Mouse (Mus musculus): ENCODE measurements around the gene Sfrp5. TPM values are rescaled to one million over a fixed set of nuclear protein-coding genes. Genes with fewer than 3 reads are reported as not detected.

The Sfrp5 gene
- polyA plus RNA-seq, 1 experiment from 2014 or later = 0.21 TPM

- H3K27ac ChIP-seq = no peak overlapping the region
- 25% methylated on average over 5 of the region's 5 CpGs for WGBS
- H3K9me3 ChIP-seq (replicated peaks) = no peaks in the 10 kb centered on the region
- DNase-seq (ENCODE audit: low spot score) = peak; percentile 80
- no peaks in the 10 kb centered on the region; the same call in 1 of the 2 replicates for H3K27me3 ChIP-seq (ENCODE audit: low read depth, poor library complexity, severe bottlenecking)
- peaks cover 38% of the 10 kb centered on the region for H3K36me3 ChIP-seq
- H3K4me1 ChIP-seq = 0 out of 2 replicates have a peak, but pooled peaks cover 3% of the 10 kb centered on the region
- H3K4me3 ChIP-seq = no peak overlapping the region
These were observed 11.6 kb downstream of the Sfrp5 start for GRCm38 (mm10) chr19:42190494-42190893.

- H3K27me3 ChIP-seq (ENCODE audit: low read depth, poor library complexity, severe bottlenecking) = no peaks in the 10 kb centered on the region
- H3K36me3 ChIP-seq = peaks cover 45% of the 10 kb centered on the region
- DNase-seq (ENCODE audit: low spot score) = no peak
- 91% methylated on average over 4 of the region's 4 CpGs for WGBS
- no peak overlapping the region for H3K27ac ChIP-seq
- H3K4me3 ChIP-seq = no peak overlapping the region
- H3K9me3 ChIP-seq (replicated peaks) = no peaks in the 10 kb centered on the region
- H3K4me1 ChIP-seq = 0 out of 2 replicates have a peak, but pooled peaks cover 3% of the 10 kb centered on the region
These were observed 12.3 kb downstream of the Sfrp5 start for GRCm38 (mm10) chr19:42189735-42190134.

- H3K4me3 ChIP-seq = no peak overlapping the region
- H3K4me1 ChIP-seq = no peaks in the 10 kb centered on the region
- WGBS = 68% methylated on average over 6 of the region's 6 CpGs
- H3K27ac ChIP-seq = no peak overlapping the region
- no peaks in the 10 kb centered on the region for H3K9me3 ChIP-seq (replicated peaks)
- DNase-seq (ENCODE audit: low spot score) = no peak
- H3K36me3 ChIP-seq = peaks cover 64% of the 10 kb centered on the region
- H3K27me3 ChIP-seq (ENCODE audit: low read depth, poor library complexity, severe bottlenecking) = no peaks in the 10 kb centered on the region
These were observed 19.4 kb downstream of the Sfrp5 start for GRCm38 (mm10) chr19:42182673-42183072.

GRCm38 (mm10) chr19:42179356-42179755 lies 22.7 kb downstream of the Sfrp5 start:
- Histone ChIP-seq H3K27ac (no peak overlapping the region), H3K4me3 (no peak overlapping the region), H3K9me3 (replicated peaks) (no peaks in the 10 kb centered on the region), H3K4me1 (no peaks in the 10 kb centered on the region), H3K36me3 (peaks cover 44% of the 10 kb centered on the region), H3K27me3 (ENCODE audit: low read depth, poor library complexity, severe bottlenecking) (no peaks in the 10 kb centered on the region)
- WGBS = 92% methylated on average over 14 of the region's 14 CpGs
- DNase-seq (ENCODE audit: low spot score) = no peak

- no peaks in the 10 kb centered on the region for H3K27me3 ChIP-seq (ENCODE audit: low read depth, poor library complexity, severe bottlenecking)
- H3K9me3 ChIP-seq (replicated peaks) = no peaks in the 10 kb centered on the region
- H3K36me3 ChIP-seq = peaks cover 26% of the 10 kb centered on the region
- no peak for DNase-seq (ENCODE audit: low spot score)
- no peak overlapping the region for H3K4me3 ChIP-seq
- no peak overlapping the region for H3K27ac ChIP-seq
- no peaks in the 10 kb centered on the region for H3K4me1 ChIP-seq
- 93% methylated on average over 2 of the region's 2 CpGs for WGBS
These were observed 24.6 kb downstream of the Sfrp5 start for GRCm38 (mm10) chr19:42177461-42177860.

GRCm38 (mm10) chr19:42176841-42177240 lies 25.2 kb downstream of the Sfrp5 start:
- Histone ChIP-seq H3K9me3 (replicated peaks) (no peaks in the 10 kb centered on the region), H3K27ac (no peak overlapping the region), H3K4me1 (no peaks in the 10 kb centered on the region), H3K4me3 (no peak overlapping the region), H3K36me3 (peaks cover 23% of the 10 kb centered on the region), H3K27me3 (ENCODE audit: low read depth, poor library complexity, severe bottlenecking) (no peaks in the 10 kb centered on the region)
- DNase-seq (ENCODE audit: low spot score) = no peak
- 89% methylated on average over 7 of the region's 7 CpGs for WGBS

GRCm38 (mm10) chr19:42170025-42170969 lies 31.8 kb downstream of the Sfrp5 start:
- H3K9me3 ChIP-seq (replicated peaks) = no peaks in the 10 kb centered on the region
- 2% methylated on average over 56 of the region's 56 CpGs for WGBS
- peak overlapping the region; percentile 93 for H3K4me3 ChIP-seq
- H3K27me3 ChIP-seq (ENCODE audit: low read depth, poor library complexity, severe bottlenecking) = peaks cover 34% of the 10 kb centered on the region
- DNase-seq (ENCODE audit: low spot score) = peak; percentile 93
- H3K4me1 ChIP-seq = peaks cover 20% of the 10 kb centered on the region
- peak overlapping the region; percentile 84 for H3K27ac ChIP-seq
- no peaks in the 10 kb centered on the region for H3K36me3 ChIP-seq

- no peaks in the 10 kb centered on the region for H3K9me3 ChIP-seq (replicated peaks)
- peaks cover 39% of the 10 kb centered on the region for H3K27me3 ChIP-seq (ENCODE audit: low read depth, poor library complexity, severe bottlenecking)
- H3K27ac ChIP-seq = no peak overlapping the region
- WGBS = 80% methylated on average over 10 of the region's 10 CpGs
- H3K4me1 ChIP-seq = peaks cover 20% of the 10 kb centered on the region
- no peak overlapping the region for H3K4me3 ChIP-seq
- no peak for DNase-seq (ENCODE audit: low spot score)
- no peaks in the 10 kb centered on the region for H3K36me3 ChIP-seq
These were observed 32.6 kb downstream of the Sfrp5 start for GRCm38 (mm10) chr19:42169322-42169975.

- Histone ChIP-seq H3K4me3 (no peak overlapping the region), H3K9me3 (replicated peaks) (no peaks in the 10 kb centered on the region), H3K27me3 (ENCODE audit: low read depth, poor library complexity, severe bottlenecking) (peaks cover 39% of the 10 kb centered on the region), H3K4me1 (peaks cover 20% of the 10 kb centered on the region), H3K36me3 (no peaks in the 10 kb centered on the region), H3K27ac (no peak overlapping the region)
- WGBS = 59% methylated on average over 9 of the region's 9 CpGs
- DNase-seq (ENCODE audit: low spot score) = no peak
These were observed 34.6 kb downstream of the Sfrp5 start for GRCm38 (mm10) chr19:42167489-42167888.

- H3K9me3 ChIP-seq (replicated peaks) = no peaks in the 10 kb centered on the region
- 56% methylated on average over 3 of the region's 3 CpGs for WGBS
- no peaks in the 10 kb centered on the region for H3K36me3 ChIP-seq
- peaks cover 39% of the 10 kb centered on the region for H3K27me3 ChIP-seq (ENCODE audit: low read depth, poor library complexity, severe bottlenecking)
- no peak overlapping the region for H3K27ac ChIP-seq
- DNase-seq (ENCODE audit: low spot score) = no peak
- no peak overlapping the region for H3K4me3 ChIP-seq
- H3K4me1 ChIP-seq = peaks cover 20% of the 10 kb centered on the region
These were observed 35.3 kb downstream of the Sfrp5 start for GRCm38 (mm10) chr19:42166766-42167165.

GRCm38 (mm10) chr19:42166130-42166529 lies 35.9 kb downstream of the Sfrp5 start:
- no peaks in the 10 kb centered on the region for H3K9me3 ChIP-seq (replicated peaks)
- peaks cover 13% of the 10 kb centered on the region for H3K4me1 ChIP-seq
- peak; percentile 94 for DNase-seq (ENCODE audit: low spot score)
- H3K4me3 ChIP-seq = peak overlapping the region; percentile 29
- WGBS = 5% methylated on average over 12 of the region's 12 CpGs
- no peaks in the 10 kb centered on the region for H3K36me3 ChIP-seq
- H3K27me3 ChIP-seq (ENCODE audit: low read depth, poor library complexity, severe bottlenecking) = peaks cover 39% of the 10 kb centered on the region
- no peak overlapping the region; the same call in 1 of the 2 replicates for H3K27ac ChIP-seq

- no peak for DNase-seq (ENCODE audit: low spot score)
- Histone ChIP-seq H3K27me3 (ENCODE audit: low read depth, poor library complexity, severe bottlenecking) (peaks cover 32% of the 10 kb centered on the region), H3K36me3 (no peaks in the 10 kb centered on the region), H3K9me3 (replicated peaks) (no peaks in the 10 kb centered on the region), H3K27ac (no peak overlapping the region), H3K4me1 (peaks cover 9% of the 10 kb centered on the region; the same call in 1 of the 2 replicates), H3K4me3 (no peak overlapping the region)
- WGBS = 53% methylated on average over 7 of the region's 7 CpGs
These were observed 37.9 kb downstream of the Sfrp5 start for GRCm38 (mm10) chr19:42164188-42164587.

- Histone ChIP-seq H3K9me3 (replicated peaks) (no peaks in the 10 kb centered on the region), H3K4me1 (peaks cover 9% of the 10 kb centered on the region; the same call in 1 of the 2 replicates), H3K36me3 (no peaks in the 10 kb centered on the region), H3K27me3 (ENCODE audit: low read depth, poor library complexity, severe bottlenecking) (peaks cover 28% of the 10 kb centered on the region), H3K27ac (no peak within 1 kb of the TSS), H3K4me3 (no peak within 1 kb of the TSS)
- 82% methylated on average over 5 of the region's 5 CpGs for WGBS
- DNase-seq (ENCODE audit: low spot score) = no peak
These were observed 38.3 kb downstream of the Sfrp5 start, which contains the start of gene Zfyve27 for GRCm38 (mm10) chr19:42163764-42164163. Gene Zfyve27, plus strand, starts transcription at chr19:42163951.
